Mouse (Mus musculus): ENCODE measurements around the gene Myo10.

Gene Myo10

GRCm38 (mm10) chr15:25843086-25843991 lies 221.0 kb downstream of the Myo10 start, which contains the start of gene Retreg1:
Retreg1 (plus strand) TSS chr15:25843180.
- no peak for DNase-seq (ENCODE audit: low read depth)

- DNase-seq (ENCODE audit: low read depth): no peak
Measured at GRCm38 (mm10) chr15:25844013-25844570, 221.8 kb downstream of the Myo10 start.

- DNase-seq (ENCODE audit: low read depth): no peak
Measured at GRCm38 (mm10) chr15:25844771-25845170, 222.4 kb downstream of the Myo10 start.

- no peak for DNase-seq (ENCODE audit: low read depth)
Measured at GRCm38 (mm10) chr15:25847576-25848168, 225.3 kb downstream of the Myo10 start.

- no peak for DNase-seq (ENCODE audit: low read depth)
Measured at GRCm38 (mm10) chr15:25850552-25850951, 228.2 kb downstream of the Myo10 start.

GRCm38 (mm10) chr15:25854270-25854904 lies 232.1 kb downstream of the Myo10 start:
- DNase-seq (ENCODE audit: low read depth): no peak

GRCm38 (mm10) chr15:25858611-25859058 lies 236.3 kb downstream of the Myo10 start:
- DNase-seq (ENCODE audit: low read depth): no peak

GRCm38 (mm10) chr15:25859469-25859868 lies 237.1 kb downstream of the Myo10 start:
- no peak for DNase-seq (ENCODE audit: low read depth)

GRCm38 (mm10) chr15:25861900-25862299 lies 239.6 kb downstream of the Myo10 start:
- DNase-seq (ENCODE audit: low read depth): no peak
